Mouse (Mus musculus): ENCODE data around the gene Tmc3. TPM values are rescaled to one million over a fixed set of nuclear protein-coding genes. Genes with fewer than 3 reads are reported as not detected.

Tmc3 gene
- total and polyA plus RNA-seq, 3 experiments = not detected

GRCm38 (mm10) chr7:83609891-83610290 lies 25.2 kb downstream of the Tmc3 start:
- Histone ChIP-seq H3K79me2 (ENCODE audit: control insufficient read depth, insufficient read depth, low read length, poor library complexity) (no peaks in the 10 kb centered on the region), H3K27me3 (ENCODE audit: control insufficient read depth in 1 of 2, insufficient read depth in 2 of 2, low read length in 2 of 2) (no peaks in the 10 kb centered on the region), H3K9ac (ENCODE audit: control insufficient read depth, low read depth, low read length, poor library complexity, severe bottlenecking) (no peak overlapping the region), H3K36me3 (ENCODE audit: control insufficient read depth in 1 of 2, insufficient read depth in 2 of 2, low read length in 2 of 2) (no peaks in the 10 kb centered on the region), H3K9me3 (replicated peaks; ENCODE audit: insufficient read depth, low read length) (no peaks in the 10 kb centered on the region), H3K4me3 (ENCODE audit: control insufficient read depth in 1 of 2, insufficient read depth in 1 of 2, low read depth in 2 of 2, low read length in 2 of 2) (no peak overlapping the region), H3K27ac (ENCODE audit: control insufficient read depth, low read depth, low read length) (no peak overlapping the region), H3K4me1 (ENCODE audit: control insufficient read depth in 1 of 2, insufficient read depth in 2 of 2, low read length in 2 of 2) (no peaks in the 10 kb centered on the region)
- no peak for DNase-seq (ENCODE audit: low read depth, low spot score)
- TF ChIP-seq TAL1 (IDR thresholded peaks at IDR 0.05; ENCODE audit: low read length) (no peak), ELF1 (IDR thresholded peaks at IDR 0.05; ENCODE audit: low read depth, low read length) (no peak), POLR2AphosphoS5 (IDR thresholded peaks at IDR 0.05; ENCODE audit: borderline replicate concordance, low read depth, low read length) (no peak), RCOR1 (IDR thresholded peaks at IDR 0.05; ENCODE audit: low read depth, low read length) (no peak), USF2 (IDR thresholded peaks at IDR 0.05; ENCODE audit: borderline replicate concordance in 1 of 2, insufficient read depth in 1 of 2, low read depth in 1 of 2, low read length in 2 of 2) (no peak), ZC3H11A (IDR thresholded peaks at IDR 0.05; ENCODE audit: low read depth, low read length) (no peak), MEF2A (IDR thresholded peaks at IDR 0.05; ENCODE audit: extremely low read depth, insufficient replicate concordance, low read depth, low read length, poor library complexity, severe bottlenecking) (no peak), POLR2AphosphoS2 (IDR thresholded peaks at IDR 0.05; ENCODE audit: low read length) (no peak)

- DNase-seq (ENCODE audit: low read depth, low spot score) = no peak
- Histone ChIP-seq H3K27me3 (ENCODE audit: control insufficient read depth in 1 of 2, insufficient read depth in 2 of 2, low read length in 2 of 2) (no peaks in the 10 kb centered on the region), H3K4me1 (ENCODE audit: control insufficient read depth in 1 of 2, insufficient read depth in 2 of 2, low read length in 2 of 2) (no peaks in the 10 kb centered on the region), H3K9me3 (replicated peaks; ENCODE audit: insufficient read depth, low read length) (no peaks in the 10 kb centered on the region), H3K79me2 (ENCODE audit: control insufficient read depth, insufficient read depth, low read length, poor library complexity) (no peaks in the 10 kb centered on the region), H3K27ac (ENCODE audit: control insufficient read depth, low read depth, low read length) (no peak overlapping the region), H3K9ac (ENCODE audit: control insufficient read depth, low read depth, low read length, poor library complexity, severe bottlenecking) (no peak overlapping the region), H3K36me3 (ENCODE audit: control insufficient read depth in 1 of 2, insufficient read depth in 2 of 2, low read length in 2 of 2) (no peaks in the 10 kb centered on the region), H3K4me3 (ENCODE audit: control insufficient read depth in 1 of 2, insufficient read depth in 1 of 2, low read depth in 2 of 2, low read length in 2 of 2) (no peak overlapping the region)
- TF ChIP-seq CHD2 (IDR thresholded peaks at IDR 0.05; ENCODE audit: low read length) (no peak), MAFK (IDR thresholded peaks at IDR 0.05; ENCODE audit: borderline replicate concordance, low read depth, low read length) (no peak), CHD1 (IDR thresholded peaks at IDR 0.05; ENCODE audit: low read depth, low read length) (no peak), BHLHE40 (IDR thresholded peaks at IDR 0.05; ENCODE audit: borderline replicate concordance, low read depth, low read length) (no peak), RAD21 (IDR thresholded peaks at IDR 0.05; ENCODE audit: low read depth, low read length) (no peak), ETS1 (IDR thresholded peaks at IDR 0.05; ENCODE audit: low read depth, low read length) (no peak), ZC3H11A (IDR thresholded peaks at IDR 0.05; ENCODE audit: low read depth, low read length) (no peak), MYC (IDR thresholded peaks at IDR 0.05; ENCODE audit: low read depth, low read length) (no peak), USF1 (IDR thresholded peaks at IDR 0.05; ENCODE audit: low read depth, low read length) (no peak), TAL1 (IDR thresholded peaks at IDR 0.05; ENCODE audit: low read length) (no peak), MAX (IDR thresholded peaks at IDR 0.05; ENCODE audit: low read length) (no peak), HCFC1 (IDR thresholded peaks at IDR 0.05; ENCODE audit: low read depth, low read length) (no peak), GATA1 (IDR thresholded peaks at IDR 0.05; ENCODE audit: low read depth, low read length) (no peak), TBP (IDR thresholded peaks at IDR 0.05; ENCODE audit: low read depth, low read length) (no peak), MEF2A (IDR thresholded peaks at IDR 0.05; ENCODE audit: extremely low read depth, insufficient replicate concordance, low read depth, low read length, poor library complexity, severe bottlenecking) (no peak), MYB (IDR thresholded peaks at IDR 0.05; ENCODE audit: low read depth, low read length) (no peak), JUND (IDR thresholded peaks at IDR 0.05; ENCODE audit: low read depth, low read length) (no peak), USF2 (IDR thresholded peaks at IDR 0.05; ENCODE audit: borderline replicate concordance in 1 of 2, insufficient read depth in 1 of 2, low read depth in 1 of 2, low read length in 2 of 2) (no peak)
Observed at GRCm38 (mm10) chr7:83611886-83612285, 27.2 kb downstream of the Tmc3 start.

Data from MEL (cell line).